Mouse (Mus musculus): ENCODE measurements around the gene Lta.
A peak's percentile ranks its signal among the peaks of the same experiment; 100 is the strongest.

Gene Lta

DNA sequence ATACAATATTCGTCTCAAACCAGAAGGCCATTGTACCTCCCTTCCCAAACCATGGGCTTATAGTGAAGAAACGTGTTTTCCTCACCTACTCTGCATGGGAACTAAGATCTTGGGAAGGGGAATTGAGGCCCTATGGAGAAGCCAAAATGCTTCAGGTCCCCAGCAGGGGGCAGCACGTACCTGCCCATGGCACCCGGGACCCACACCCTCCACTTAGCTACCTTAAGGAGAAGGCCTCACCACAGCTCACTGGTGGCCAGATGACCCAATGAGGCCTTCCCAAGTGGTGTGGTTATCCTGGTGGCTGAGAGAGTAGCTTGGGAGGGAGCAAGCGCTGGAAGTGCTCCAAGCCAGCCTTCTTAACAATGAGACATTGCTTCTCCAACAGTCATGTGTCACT, 26.6 kb downstream of the Lta start:
- no peak for DNase-seq

GRCm38 (mm10) chr17:35175968-35176367, 29.2 kb downstream of the Lta start, which contains the start of gene Aif1:
TSS of gene Aif1 (minus strand) at chr17:35176068.
- DNase-seq: no peak

DNA sequence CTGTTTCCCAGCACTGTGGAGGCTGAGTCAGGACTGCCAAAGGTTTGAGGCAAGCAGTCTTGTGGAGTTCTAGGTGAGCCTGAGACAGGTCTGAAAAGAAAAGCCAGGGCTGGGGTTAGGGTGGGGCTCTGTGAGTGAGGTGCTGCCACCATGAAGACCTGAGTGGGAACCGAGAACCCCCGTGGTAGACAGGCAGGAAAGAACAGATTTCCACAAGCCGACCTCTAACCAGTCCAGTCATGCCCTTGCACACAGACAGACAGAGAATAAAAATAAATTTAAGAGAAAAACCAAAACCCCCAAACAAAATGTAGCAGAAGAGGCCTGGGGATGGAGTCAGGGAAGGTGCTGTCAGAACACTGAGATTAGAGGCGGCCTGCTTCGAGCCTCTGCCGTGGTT, 29.8 kb downstream of the Lta start:
- no peak for DNase-seq

- DNase-seq: no peak
Observed at GRCm38 (mm10) chr17:35174201-35174977, 30.8 kb downstream of the Lta start.

GRCm38 (mm10) chr17:35173329-35173728, 31.8 kb downstream of the Lta start:
- no peak for DNase-seq

- peak; percentile 76 for DNase-seq
Observed at GRCm38 (mm10) chr17:35172445-35173234, 32.5 kb downstream of the Lta start.

DNA sequence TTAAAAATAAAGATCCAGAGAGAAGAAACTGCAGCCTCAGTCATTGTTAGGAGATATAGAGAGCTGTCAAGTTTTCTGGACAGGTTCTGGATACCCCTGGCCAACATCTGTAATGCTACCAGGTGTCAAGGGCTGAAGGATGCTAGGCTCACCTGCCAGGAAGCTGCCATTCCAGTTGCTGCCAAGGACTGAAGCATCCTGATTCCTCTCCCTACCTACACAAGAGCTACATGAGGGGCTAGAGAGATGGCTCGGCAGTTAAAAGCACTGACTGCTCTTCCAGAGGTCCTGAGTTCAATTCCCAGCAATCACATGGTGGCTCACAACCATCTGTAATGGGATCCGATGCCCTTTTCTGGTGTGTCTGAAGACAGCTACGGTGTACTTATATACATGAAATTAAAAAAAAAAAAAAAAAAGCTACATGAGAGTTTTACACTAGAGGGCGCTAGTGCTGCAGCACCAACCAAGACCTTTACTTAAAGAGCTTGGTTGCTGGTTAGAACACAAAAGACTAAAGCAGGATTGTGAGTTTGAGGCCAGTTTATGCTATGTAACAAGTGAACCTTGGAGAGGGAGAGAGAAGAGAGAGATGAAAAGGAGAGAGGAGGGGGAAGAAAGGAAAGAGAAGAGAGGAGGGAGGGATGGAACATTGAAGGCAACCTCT, 36.5 kb downstream of the Lta start:
- no peak for DNase-seq

DNA sequence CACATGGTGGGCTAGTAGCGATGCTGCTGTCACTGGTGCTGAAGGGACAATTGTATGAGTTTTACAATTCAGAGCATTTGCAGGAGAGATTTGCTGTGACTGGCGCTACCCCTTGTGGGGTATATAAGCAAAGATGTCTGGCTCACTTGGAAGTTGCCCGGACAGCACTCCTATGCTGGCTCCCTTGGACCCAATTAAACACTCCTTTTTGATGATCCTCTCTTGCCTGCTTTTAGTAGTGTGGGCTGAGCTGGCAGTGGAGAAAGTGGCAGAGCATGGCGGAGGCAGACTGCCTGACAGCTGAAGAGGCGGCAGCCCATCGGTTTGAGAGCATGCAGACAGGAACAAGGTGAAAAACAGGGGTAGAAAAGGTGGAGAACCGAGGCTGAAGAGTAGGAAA, 37.4 kb downstream of the Lta start:
- DNase-seq: peak; percentile 63

DNA sequence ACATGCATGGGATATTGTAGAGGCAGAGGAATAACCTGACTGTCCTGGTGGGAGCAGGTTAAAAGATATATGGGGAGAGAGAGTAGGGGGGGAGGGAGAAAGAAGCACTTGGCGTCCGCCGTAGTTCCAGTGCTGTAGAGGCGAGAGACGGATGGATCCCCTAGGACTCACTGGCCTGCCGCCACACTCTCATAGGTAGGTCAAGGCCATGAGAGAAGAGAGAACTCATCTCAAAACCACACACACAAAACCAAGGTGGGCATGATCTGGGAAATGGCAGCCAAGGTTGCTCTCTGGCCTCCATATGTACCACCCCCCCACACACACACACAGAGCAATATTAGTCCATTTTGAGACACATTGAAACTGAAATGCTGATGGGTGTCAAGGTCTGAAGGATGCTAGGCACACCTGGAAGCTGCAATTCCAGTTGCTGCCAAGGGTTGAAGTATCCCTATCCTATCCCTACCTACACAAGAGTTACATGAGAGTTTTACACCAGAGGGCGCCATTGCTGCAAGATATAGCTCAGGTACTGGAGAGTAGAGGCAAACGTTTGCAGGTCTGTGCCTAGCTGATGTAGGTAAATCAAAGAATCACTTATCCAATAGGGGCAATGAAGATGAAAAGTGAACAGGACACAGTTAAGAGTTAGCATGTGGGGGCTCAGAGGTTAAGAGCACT, 38.7 kb downstream of the Lta start:
- DNase-seq: peak; percentile 70

DNA sequence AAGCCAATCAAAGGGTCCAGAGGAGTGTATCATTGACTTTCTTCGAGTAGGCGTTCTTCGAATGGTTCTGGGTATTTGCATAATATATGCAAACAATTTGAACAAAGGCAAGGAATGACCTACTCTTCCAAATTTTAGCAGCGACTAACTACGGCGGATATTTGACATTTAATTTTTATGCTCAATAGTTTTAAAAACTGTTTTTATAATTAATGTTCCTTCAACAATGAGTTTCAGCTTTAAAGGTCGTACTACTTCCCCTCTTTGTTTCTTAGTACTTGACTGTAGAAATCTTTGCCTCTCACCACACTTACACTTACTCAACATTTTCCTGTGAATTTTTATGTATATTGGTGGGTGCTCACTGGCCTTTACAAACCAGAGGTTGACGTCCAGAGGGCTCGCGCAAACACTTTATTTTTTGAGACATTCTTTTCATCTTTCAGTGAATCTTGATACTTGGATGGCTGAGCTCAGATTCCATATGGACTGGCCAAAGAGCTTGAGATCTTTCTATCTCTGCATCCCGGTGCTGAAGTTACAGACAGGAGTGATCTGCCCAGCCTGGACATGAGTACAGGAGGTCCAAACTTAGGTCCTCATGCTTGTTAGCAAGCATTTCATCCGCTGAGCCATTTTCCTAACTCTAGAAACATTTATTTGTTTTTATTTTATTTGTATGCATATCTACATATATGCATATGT, 39.5 kb downstream of the Lta start:
- no peak for DNase-seq

DNA sequence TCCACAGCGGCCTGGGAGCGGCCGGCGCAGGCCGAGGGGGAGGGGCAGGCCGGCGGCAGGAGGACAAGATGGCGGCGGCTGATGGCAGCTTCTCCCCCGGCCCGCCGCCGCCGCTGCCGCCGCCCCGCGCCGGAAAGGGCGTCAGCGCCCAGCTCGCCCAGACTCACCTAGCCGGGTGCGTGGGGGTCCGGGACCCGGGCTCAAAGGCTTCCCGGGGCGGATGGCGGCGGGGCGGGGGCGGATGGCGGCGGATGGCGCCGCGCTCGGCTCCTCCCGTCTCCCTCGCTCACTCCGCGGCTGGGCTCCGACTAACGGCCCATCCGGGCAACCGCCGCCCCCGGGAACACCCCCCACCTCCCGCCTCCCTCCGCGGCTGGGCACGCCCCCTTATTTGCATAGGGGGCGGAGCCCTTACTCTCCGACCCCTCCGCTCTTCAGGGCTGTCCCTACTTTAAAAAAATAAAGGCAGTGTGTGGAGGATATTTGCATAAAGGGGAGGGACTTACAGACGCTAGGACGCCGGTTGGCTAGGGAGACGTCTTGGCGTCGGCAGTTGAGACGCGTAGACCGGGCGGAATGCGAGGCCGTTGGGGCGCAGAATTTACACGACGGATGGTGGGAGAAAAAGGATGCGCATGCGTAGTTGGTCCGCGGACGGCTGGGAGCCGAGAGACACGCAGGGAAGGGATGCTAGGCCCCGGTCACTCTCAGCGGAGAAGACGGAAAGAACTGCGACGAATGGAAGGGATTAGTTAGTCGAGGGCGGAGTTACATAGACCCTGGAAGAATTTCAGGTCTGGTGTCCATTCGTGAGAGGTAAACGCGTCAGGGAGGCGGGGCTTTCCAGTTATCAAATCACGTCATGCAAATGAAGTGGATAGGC, 40.3 kb downstream of the Lta start, which contains the start of gene Prrc2a:
TSS of gene Prrc2a (minus strand) at position 330 of the 883 bp plus-strand sequence.
- DNase-seq: peak; percentile 99

DNA sequence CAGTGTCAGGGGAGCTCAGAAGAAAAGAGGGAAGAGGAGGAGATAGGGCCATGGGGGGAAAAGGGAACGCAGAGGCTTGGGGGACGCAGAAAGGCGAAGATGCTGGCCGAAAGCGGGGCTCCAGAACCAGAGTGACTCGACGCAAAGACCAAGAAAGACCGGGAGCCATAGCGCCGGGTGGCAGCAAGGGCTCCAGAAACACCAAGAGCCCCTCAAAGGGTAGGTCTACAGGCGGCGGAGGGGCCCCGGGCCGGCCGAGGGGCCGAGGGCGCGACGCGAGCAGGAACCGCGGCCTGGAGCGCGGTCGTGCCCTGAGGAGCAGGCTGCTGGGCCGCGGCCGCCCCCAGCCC, 41.0 kb downstream of the Lta start:
- no peak for DNase-seq

DNA sequence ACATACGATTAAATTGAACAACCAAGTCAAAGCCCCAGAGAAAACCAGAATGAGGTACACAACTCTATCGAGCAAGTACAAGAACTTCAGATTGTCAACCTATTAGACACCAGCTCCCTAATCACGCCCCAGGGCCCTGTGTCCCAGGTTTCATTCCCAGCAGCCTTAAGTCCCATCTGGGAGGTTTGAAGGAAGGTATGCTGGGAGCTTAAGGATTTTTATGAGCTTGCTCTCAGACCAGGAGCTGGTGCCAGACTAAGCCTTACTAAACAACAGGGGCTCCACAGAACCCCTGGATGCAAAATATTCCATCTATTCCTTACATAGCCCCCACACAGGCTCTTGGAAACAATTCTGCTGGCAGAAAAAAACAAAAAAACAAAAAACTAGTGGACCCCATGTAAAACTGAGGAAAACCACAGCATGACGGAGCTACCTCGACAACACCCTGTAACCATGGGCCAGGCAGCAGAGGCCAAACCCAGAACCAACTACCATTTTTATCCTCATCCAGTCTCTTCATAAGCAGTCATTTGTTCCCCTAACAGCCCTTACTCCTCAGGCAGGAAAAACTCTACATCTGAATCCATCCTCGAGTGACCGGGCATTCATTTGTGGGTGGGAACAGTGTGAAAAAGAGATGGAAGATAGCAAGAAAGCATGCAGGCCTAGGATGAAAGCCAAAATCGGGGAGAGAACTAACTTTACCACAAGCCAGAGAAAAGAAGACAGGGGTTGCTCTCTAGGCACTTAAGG, 41.6 kb downstream of the Lta start:
- no peak for DNase-seq

DNA sequence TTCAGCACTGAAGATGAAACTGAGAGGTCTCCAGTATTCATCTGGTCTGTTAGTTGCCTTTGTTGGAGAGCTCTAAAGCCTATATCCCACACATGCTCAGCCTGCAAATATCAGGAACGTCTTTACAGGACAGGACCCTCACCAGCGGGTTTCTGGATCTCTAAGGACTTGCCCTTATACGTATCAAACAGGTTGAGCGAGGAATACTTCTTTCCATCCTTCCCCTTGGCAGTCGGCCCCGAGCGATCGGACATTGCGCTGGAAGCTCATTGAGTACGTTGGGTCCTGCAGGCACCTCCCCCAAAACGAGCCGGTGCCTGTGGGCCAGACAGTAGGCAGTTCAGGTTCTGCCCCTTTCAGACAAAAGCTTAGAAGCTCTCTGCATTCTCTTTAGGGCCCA, 42.4 kb downstream of the Lta start:
- no peak for DNase-seq

DNA sequence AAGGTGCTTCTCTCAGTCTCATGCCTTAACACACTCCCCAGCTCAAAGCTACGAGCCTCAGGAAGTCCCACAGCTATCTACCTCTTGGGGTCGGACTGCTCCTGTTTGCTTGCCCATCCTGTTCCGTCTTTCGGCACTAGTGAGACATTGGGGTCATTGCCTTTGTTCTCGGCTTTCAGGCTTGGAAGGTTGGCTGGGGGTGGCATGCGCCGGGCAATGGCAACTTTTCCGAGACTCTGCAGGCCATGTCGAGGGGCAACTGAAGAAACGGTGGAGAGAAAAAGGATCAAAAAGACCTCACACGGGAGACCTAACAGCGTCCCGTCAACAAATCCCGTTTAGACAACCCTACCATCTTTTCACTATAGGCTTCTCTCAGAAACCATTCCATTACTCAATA, 43.0 kb downstream of the Lta start:
- no peak for DNase-seq

- DNase-seq: no peak
Observed at GRCm38 (mm10) chr17:35161421-35161820, 43.7 kb downstream of the Lta start.

DNA sequence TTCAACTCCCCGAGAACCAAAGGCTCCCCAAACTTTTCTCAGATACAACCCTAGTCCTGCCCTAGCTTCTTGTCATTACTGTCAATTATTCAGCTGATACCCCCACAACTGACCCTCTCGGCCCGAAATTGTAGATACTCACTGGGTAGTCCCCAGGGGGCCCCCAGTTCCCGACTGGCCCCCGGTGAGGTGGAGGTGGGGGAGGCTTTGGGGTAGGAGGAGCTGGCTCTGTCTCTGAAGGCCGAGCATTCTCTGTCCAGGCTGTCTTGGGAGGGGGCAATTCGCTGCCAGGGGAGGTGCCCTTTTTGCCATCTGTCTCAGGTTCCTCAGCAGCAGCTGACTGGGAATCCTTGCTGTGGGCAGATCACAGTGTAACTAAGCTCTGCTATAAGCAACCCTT, 45.5 kb downstream of the Lta start:
- no peak for DNase-seq

- no peak for DNase-seq
Observed at GRCm38 (mm10) chr17:35158850-35159593, 46.1 kb downstream of the Lta start.

GRCm38 (mm10) chr17:35157661-35158175, 47.4 kb downstream of the Lta start:
- DNase-seq: no peak

DNA sequence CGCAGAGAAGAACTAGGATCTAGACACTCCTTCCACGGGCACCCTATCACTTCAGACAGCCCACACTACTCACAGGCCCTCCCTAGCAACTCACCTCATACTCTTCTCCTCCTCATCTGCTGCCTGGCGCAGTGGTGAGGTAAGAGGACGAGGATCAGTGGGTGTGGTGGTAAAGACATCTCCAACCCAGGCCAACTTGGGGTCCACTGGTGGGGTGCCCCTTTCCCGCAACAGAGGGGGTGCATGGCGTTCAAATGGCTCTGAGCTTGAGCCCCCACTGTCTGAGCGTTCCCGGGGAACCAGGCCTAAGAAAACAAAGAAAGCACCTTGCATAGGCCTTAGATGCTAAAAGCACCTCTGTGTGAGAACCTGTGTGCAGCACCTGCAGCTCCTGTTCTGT, 47.9 kb downstream of the Lta start:
- no peak for DNase-seq

All from right cerebral cortex, adult 18-20 months (tissue).